Mouse (Mus musculus) thymus, postnatal 0 days (tissue): Measurements from ENCODE around the gene Fpr1. TPM values are rescaled to one million over a fixed set of nuclear protein-coding genes. Genes with fewer than 3 reads are reported as not detected.

ENCODE experiments used
- microRNA counts: library from miRNA; unstranded; fragments of <30 nt; microRNA quantifications from one replicate; lab custom pipeline; 2015
- microRNA-seq: library from miRNA; unstranded; fragments of <30 nt; microRNA quantifications from one replicate; pipeline ENCODE4, GENCODE M21; 2016; ENCODE audit warnings: borderline number of aligned reads
- polyA plus RNA-seq: library from polyadenylated mRNA; unstranded; fragments of >200 nt; fragmentation: Nextera tagmentation; extraction: Ambion mirVana; gene quantifications from 2 replicates; pipeline ENCODE4 v1.2.1, GENCODE M21; 2015

The Fpr1 gene
- polyA plus RNA-seq, 1 experiment from 2014 or later: 0.36 TPM

MicroRNAs encoded within 50 kb of the gene (microRNA counts, 519-probe panel; counts per million panel counts)
- 6,260 counts per million, percentile 91 among the panel's probes with 10 or more counts for microRNA mmu-let-7e (lab: Ali Mortazavi, UCI)
- 3,658 counts per million, percentile 76 among the panel's probes with 10 or more counts for microRNA mmu-miR-125a-3p (lab: Ali Mortazavi, UCI)
- 7,539 counts per million, percentile 95 among the panel's probes with 10 or more counts for microRNA mmu-miR-125a-5p (lab: Ali Mortazavi, UCI)
- 4,298 counts per million, percentile 79 among the panel's probes with 10 or more counts for microRNA mmu-miR-99b (lab: Ali Mortazavi, UCI)

Small RNA genes lying within 50 kb of the gene (microRNA-seq; reads per million reads assigned to microRNA genes)
- gene Gm25927 (not detected), gene Mir125a (1,189 reads per million, percentile 73 among the genes with 10 or more reads in this experiment), gene Mir99b (3,350 reads per million, percentile 82 among the genes with 10 or more reads in this experiment), gene Mirlet7e (not detected)

Other genes starting within 250 kb of the Fpr1 start
- gene Vmn2r90, start 180.2 kb downstream of the Fpr1 start, polyA plus RNA-seq: not detected in 2 replicates
- 5.5 and 8.0 TPM in 2 replicates for gene Spaca6, start 56.8 kb downstream of the Fpr1 start, polyA plus RNA-seq
- gene Has1, start 28.7 kb downstream of the Fpr1 start, polyA plus RNA-seq: 0.36 and 0.40 TPM in 2 replicates
- gene Fpr2, start 3.9 kb upstream of the Fpr1 start, polyA plus RNA-seq: 0.22 and 0.34 TPM in 2 replicates
- gene Fpr3, start 3.9 kb upstream of the Fpr1 start, polyA plus RNA-seq: not detected in 2 replicates
- gene Fpr-rs4, start 137.8 kb upstream of the Fpr1 start, polyA plus RNA-seq: not detected in 2 replicates
- gene Vmn2r124, start 165.5 kb upstream of the Fpr1 start, polyA plus RNA-seq: not detected in 2 replicates
- not detected in 2 replicates for gene Vmn2r91, start 201.1 kb upstream of the Fpr1 start, polyA plus RNA-seq